Mouse (Mus musculus) liver, embryonic 15.5 days (tissue): Measurements from ENCODE around the gene Tnfrsf1a. TPM values are rescaled to one million over a fixed set of nuclear protein-coding genes. Genes with fewer than 3 reads are reported as not detected.

Experiments
- ATAC-seq: fragments of 200-750 bp; cut with Nextera tagmentation; 2 replicates; pipeline ENCODE4 v1.8.0; 2017; ENCODE audit warnings: moderate number of reproducible peaks, mild to moderate bottlenecking, moderate library complexity; ENCODE audit not compliant: insufficient read depth
- H3K27ac ChIP-seq: fragments of 300-500 bp; sonication (generic); replicated peaks from 2 replicates; pipeline ENCODE4 v1.5.1; 2015; ENCODE audit warnings: mild to moderate bottlenecking, inconsistent platforms
- H3K27me3 ChIP-seq: fragments of 300-500 bp; sonication (generic); 2 replicates; pipeline ENCODE4 v1.6.1; 2015; ENCODE audit warnings: mild to moderate bottlenecking, inconsistent platforms
- H3K36me3 ChIP-seq: fragments of 300-500 bp; sonication (generic); replicated peaks from 2 replicates; pipeline ENCODE4 v1.6.1; 2015; ENCODE audit warnings: moderate library complexity, mild to moderate bottlenecking, inconsistent platforms
- H3K4me1 ChIP-seq: fragments of 300-500 bp; sonication (generic); replicated peaks from 2 replicates; pipeline ENCODE4 v1.6.1; 2015; ENCODE audit warnings: inconsistent platforms
- H3K4me2 ChIP-seq: fragments of 300-500 bp; sonication (generic); 2 replicates; pipeline ENCODE4 v1.6.1; 2015; ENCODE audit warnings: moderate library complexity, mild to moderate bottlenecking, inconsistent platforms
- H3K4me3 ChIP-seq: fragments of 300-500 bp; sonication (generic); replicated peaks from 2 replicates; pipeline ENCODE4 v1.5.1; 2015; ENCODE audit warnings: mild to moderate bottlenecking, inconsistent platforms
- H3K9ac ChIP-seq: fragments of 300-500 bp; sonication (generic); 2 replicates; pipeline ENCODE4 v1.6.1; 2015; ENCODE audit warnings: moderate library complexity, mild to moderate bottlenecking, inconsistent platforms
- H3K9me3 ChIP-seq: fragments of 300-500 bp; sonication (generic); replicated peaks from 2 replicates; pipeline ENCODE4 v1.6.1; 2016; ENCODE audit warnings: inconsistent platforms
- WGBS: fragments of 180-500 bp; shearing (Covaris S2); methylation state at CpG from one replicate; pipeline ENCODE4 v1.1.7; 2015; ENCODE audit warnings: mixed read lengths; ENCODE audit not compliant: insufficient replicate concordance; 5-methylcytosine and 5-hydroxymethylcytosine counted together
- polyA plus RNA-seq: library from polyadenylated mRNA; unstranded; fragments of >200 nt; fragmentation: Nextera tagmentation; extraction: Ambion mirVana; gene quantifications from 2 replicates; pipeline ENCODE4 v1.2.1, GENCODE M21; 2015

The Tnfrsf1a gene
- polyA plus RNA-seq, 1 experiment from 2014 or later, result 29.4 TPM

- Histone ChIP-seq H3K27ac (0 out of 2 replicates have a peak overlapping the region, but pooled peaks have one; percentile 9), H3K4me3 (0 out of 2 replicates have a peak overlapping the region, but pooled peaks have one; percentile 7), H3K27me3 (peaks cover 15% of the 10 kb centered on the region; the same call in 1 of the 2 replicates), H3K4me2 (peak overlapping the region; percentile 71), H3K9ac (no peak overlapping the region), H3K4me1 (peaks cover 61% of the 10 kb centered on the region), H3K9me3 (no peaks in the 10 kb centered on the region), H3K36me3 (peaks cover 17% of the 10 kb centered on the region)
- WGBS, result 20% methylated on average over 4 of the region's 4 CpGs
- no peak for ATAC-seq
Observed at GRCm38 (mm10) chr6:125353655-125354054, 4.5 kb downstream of the Tnfrsf1a start.

- no peak overlapping the region for H3K9ac ChIP-seq
- 0 out of 2 replicates have a peak overlapping the region, but pooled peaks have one; percentile 24 for H3K27ac ChIP-seq
- H3K27me3 ChIP-seq, result peaks cover 10% of the 10 kb centered on the region; the same call in 1 of the 2 replicates
- peaks cover 22% of the 10 kb centered on the region for H3K36me3 ChIP-seq
- peak overlapping the region; percentile 71 for H3K4me2 ChIP-seq
- peak; percentile 29; the same call in 1 of the 2 replicates for ATAC-seq
- 11% methylated on average over 14 of the region's 14 CpGs for WGBS
- no peak overlapping the region for H3K4me3 ChIP-seq
- H3K9me3 ChIP-seq, result no peaks in the 10 kb centered on the region
- H3K4me1 ChIP-seq, result peaks cover 54% of the 10 kb centered on the region
Observed at GRCm38 (mm10) chr6:125354352-125355151, 5.4 kb downstream of the Tnfrsf1a start.

- no peak overlapping the region for H3K27ac ChIP-seq
- H3K4me1 ChIP-seq, result peaks cover 54% of the 10 kb centered on the region
- H3K4me2 ChIP-seq, result peak overlapping the region; percentile 71
Observed at GRCm38 (mm10) chr6:125355197-125355741, 6.1 kb downstream of the Tnfrsf1a start.

GRCm38 (mm10) chr6:125356264-125356663 is 7.1 kb downstream of the Tnfrsf1a start:
- Histone ChIP-seq H3K9me3 (no peaks in the 10 kb centered on the region), H3K9ac (no peak overlapping the region), H3K4me1 (peaks cover 53% of the 10 kb centered on the region), H3K4me2 (no peak overlapping the region), H3K4me3 (no peak overlapping the region), H3K27me3 (no peaks in the 10 kb centered on the region), H3K27ac (no peak overlapping the region), H3K36me3 (peaks cover 38% of the 10 kb centered on the region)
- ATAC-seq, result no peak
- 54% methylated on average over 8 of the region's 8 CpGs for WGBS

More at GRCm38 (mm10) chr6:125355197-125355741, 6.1 kb downstream of the Tnfrsf1a start:
- H3K27me3 ChIP-seq, result peaks cover 4% of the 10 kb centered on the region; the same call in 1 of the 2 replicates
- WGBS, result 9% methylated on average over 10 of the region's 10 CpGs
- H3K9ac ChIP-seq, result no peak overlapping the region
- no peak overlapping the region for H3K4me3 ChIP-seq
- no peak for ATAC-seq
- H3K36me3 ChIP-seq, result peaks cover 28% of the 10 kb centered on the region
- no peaks in the 10 kb centered on the region for H3K9me3 ChIP-seq

- Histone ChIP-seq H3K9me3 (no peaks in the 10 kb centered on the region), H3K4me1 (peaks cover 46% of the 10 kb centered on the region), H3K27me3 (no peaks in the 10 kb centered on the region), H3K4me3 (no peak overlapping the region), H3K9ac (no peak overlapping the region), H3K27ac (no peak overlapping the region), H3K36me3 (peaks cover 48% of the 10 kb centered on the region), H3K4me2 (no peak overlapping the region)
- no peak for ATAC-seq
- WGBS, result 77% methylated on average over 15 of the region's 15 CpGs
Observed at GRCm38 (mm10) chr6:125357334-125357733, 8.2 kb downstream of the Tnfrsf1a start.

GRCm38 (mm10) chr6:125359999-125360398 is 10.8 kb downstream of the Tnfrsf1a start:
- ATAC-seq, result no peak
- Histone ChIP-seq H3K4me2 (no peak overlapping the region), H3K27ac (no peak overlapping the region), H3K9ac (no peak overlapping the region), H3K9me3 (no peaks in the 10 kb centered on the region), H3K4me3 (no peak overlapping the region), H3K36me3 (peaks cover 49% of the 10 kb centered on the region), H3K27me3 (no peaks in the 10 kb centered on the region), H3K4me1 (peaks cover 33% of the 10 kb centered on the region)
- WGBS, result 43% methylated on average over 9 of the region's 9 CpGs

GRCm38 (mm10) chr6:125360846-125361245 is 11.7 kb downstream of the Tnfrsf1a start:
- Histone ChIP-seq H3K4me2 (no peak overlapping the region), H3K27ac (no peak overlapping the region), H3K9ac (no peak overlapping the region), H3K4me3 (no peak overlapping the region), H3K9me3 (no peaks in the 10 kb centered on the region), H3K27me3 (no peaks in the 10 kb centered on the region), H3K4me1 (peaks cover 24% of the 10 kb centered on the region), H3K36me3 (peaks cover 49% of the 10 kb centered on the region)
- no peak for ATAC-seq
- WGBS, result 67% methylated on average over 9 of the region's 9 CpGs

GRCm38 (mm10) chr6:125361467-125362291 is 12.5 kb downstream of the Tnfrsf1a start:
- Histone ChIP-seq H3K36me3 (peaks cover 49% of the 10 kb centered on the region), H3K27me3 (no peaks in the 10 kb centered on the region), H3K9ac (no peak overlapping the region), H3K9me3 (no peaks in the 10 kb centered on the region), H3K27ac (no peak overlapping the region), H3K4me1 (peaks cover 17% of the 10 kb centered on the region), H3K4me3 (no peak overlapping the region), H3K4me2 (no peak overlapping the region)
- ATAC-seq, result no peak
- 67% methylated on average over 38 of the region's 38 CpGs for WGBS

- no peaks in the 10 kb centered on the region for H3K27me3 ChIP-seq
- 0 out of 2 replicates have a peak overlapping the region, but pooled peaks have one; percentile 2 for H3K27ac ChIP-seq
- peak overlapping the region; percentile 27 for H3K4me2 ChIP-seq
- no peaks in the 10 kb centered on the region for H3K9me3 ChIP-seq
- peak; percentile 5; the same call in 1 of the 2 replicates for ATAC-seq
- H3K36me3 ChIP-seq, result peaks cover 39% of the 10 kb centered on the region
- H3K9ac ChIP-seq, result no peak overlapping the region
- no peak overlapping the region for H3K4me3 ChIP-seq
- H3K4me1 ChIP-seq, result peaks cover 17% of the 10 kb centered on the region
- WGBS, result 51% methylated on average over 15 of the region's 15 CpGs
Observed at GRCm38 (mm10) chr6:125363021-125363420, 13.9 kb downstream of the Tnfrsf1a start.

- no peaks in the 10 kb centered on the region for H3K27me3 ChIP-seq
- H3K27ac ChIP-seq, result 0 out of 2 replicates have a peak overlapping the region, but pooled peaks have one; percentile 2
- no peak overlapping the region for H3K4me3 ChIP-seq
- H3K9ac ChIP-seq, result no peak overlapping the region
- peaks cover 17% of the 10 kb centered on the region for H3K4me1 ChIP-seq
- peak overlapping the region; percentile 27 for H3K4me2 ChIP-seq
- peaks cover 32% of the 10 kb centered on the region for H3K36me3 ChIP-seq
- WGBS, result 40% methylated on average over 23 of the region's 23 CpGs
- ATAC-seq, result peak; percentile 50
- H3K9me3 ChIP-seq, result no peaks in the 10 kb centered on the region
Observed at GRCm38 (mm10) chr6:125363451-125364242, 14.5 kb downstream of the Tnfrsf1a start.
